Mouse (Mus musculus): ENCODE results near the gene Gm572. TPM values are rescaled to one million over a fixed set of nuclear protein-coding genes. Genes with fewer than 3 reads are reported as not detected.

Gene Gm572
- polyA plus RNA-seq, 1 experiment from 2014 or later = 0.19 TPM

DNA sequence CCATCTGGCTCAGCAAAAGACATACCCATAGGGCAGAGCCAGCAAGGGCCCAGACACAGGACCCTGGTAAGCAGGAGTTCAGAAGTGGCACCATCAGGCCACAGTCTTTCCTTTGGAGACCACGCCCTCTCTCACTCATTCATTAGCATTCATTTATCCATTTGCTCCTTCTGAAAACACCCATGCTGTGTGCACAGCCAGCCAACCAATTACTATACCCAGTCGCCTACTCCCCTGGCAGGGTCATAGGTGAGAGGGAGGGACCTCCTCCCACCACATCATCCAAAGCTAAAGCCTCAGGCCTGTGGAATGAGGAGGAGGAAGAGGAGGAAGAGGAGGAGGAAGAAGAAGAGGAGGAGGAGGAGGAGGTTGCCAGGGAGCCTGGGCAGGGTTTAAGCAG, 67.3 kb downstream of the Gm572 start:
- WGBS (ENCODE audit: insufficient replicate concordance) = 61% methylated on average over 2 of the region's 2 CpGs
- ATAC-seq (replicated peaks; ENCODE audit: insufficient number of reproducible peaks, low FRiP score, low TSS enrichment) = no peak
- H3K9me3 ChIP-seq (replicated peaks; ENCODE audit: control insufficient read depth, low read length) = no peaks in the 10 kb centered on the region
- peaks cover 35% of the 10 kb centered on the region for H3K27me3 ChIP-seq (ENCODE audit: control insufficient read depth, insufficient read depth, low read length)
- no peak overlapping the region for H3K9ac ChIP-seq (ENCODE audit: low read depth, low read length)
- H3K36me3 ChIP-seq (ENCODE audit: control insufficient read depth, insufficient read depth, low read length) = no peaks in the 10 kb centered on the region
- H3K27ac ChIP-seq (ENCODE audit: low read depth, low read length) = no peak overlapping the region
- no peak overlapping the region for H3K4me3 ChIP-seq (ENCODE audit: low read depth, low read length)
- H3K4me1 ChIP-seq (ENCODE audit: control insufficient read depth, insufficient read depth, low read length) = peaks cover 9% of the 10 kb centered on the region
- no peak overlapping the region for H3K4me2 ChIP-seq

DNA sequence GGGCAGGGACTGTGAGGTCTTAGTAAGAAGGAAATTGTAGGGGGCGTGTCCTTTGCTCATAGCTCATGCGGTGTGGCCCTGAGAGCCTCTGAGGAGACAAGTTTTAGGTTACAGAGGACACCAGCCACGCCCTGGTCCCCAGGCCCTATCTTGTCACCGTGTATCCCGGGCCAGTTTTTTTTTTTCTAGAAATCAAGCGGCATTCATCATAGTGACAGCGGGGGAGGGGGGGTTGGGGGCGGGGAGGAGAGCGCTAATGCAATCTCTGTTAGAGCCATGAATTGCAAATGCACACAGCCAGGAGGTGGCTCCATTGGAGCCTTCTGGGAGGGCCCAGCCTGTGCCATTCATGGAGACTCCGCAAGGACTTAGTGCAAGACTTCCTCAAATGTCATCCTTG, 68.2 kb downstream of the Gm572 start:
- Histone ChIP-seq H3K27me3 (ENCODE audit: control insufficient read depth, insufficient read depth, low read length) (peaks cover 34% of the 10 kb centered on the region), H3K4me2 (peak overlapping the region; percentile 4; the same call in 1 of the 2 replicates), H3K4me3 (ENCODE audit: low read depth, low read length) (no peak overlapping the region), H3K9me3 (replicated peaks; ENCODE audit: control insufficient read depth, low read length) (no peaks in the 10 kb centered on the region), H3K27ac (ENCODE audit: low read depth, low read length) (no peak overlapping the region), H3K4me1 (ENCODE audit: control insufficient read depth, insufficient read depth, low read length) (peaks cover 9% of the 10 kb centered on the region), H3K9ac (ENCODE audit: low read depth, low read length) (no peak overlapping the region), H3K36me3 (ENCODE audit: control insufficient read depth, insufficient read depth, low read length) (no peaks in the 10 kb centered on the region)
- ATAC-seq (replicated peaks; ENCODE audit: insufficient number of reproducible peaks, low FRiP score, low TSS enrichment) = no peak
- 12% methylated on average over 9 of the region's 10 CpGs for WGBS (ENCODE audit: insufficient replicate concordance)

DNA sequence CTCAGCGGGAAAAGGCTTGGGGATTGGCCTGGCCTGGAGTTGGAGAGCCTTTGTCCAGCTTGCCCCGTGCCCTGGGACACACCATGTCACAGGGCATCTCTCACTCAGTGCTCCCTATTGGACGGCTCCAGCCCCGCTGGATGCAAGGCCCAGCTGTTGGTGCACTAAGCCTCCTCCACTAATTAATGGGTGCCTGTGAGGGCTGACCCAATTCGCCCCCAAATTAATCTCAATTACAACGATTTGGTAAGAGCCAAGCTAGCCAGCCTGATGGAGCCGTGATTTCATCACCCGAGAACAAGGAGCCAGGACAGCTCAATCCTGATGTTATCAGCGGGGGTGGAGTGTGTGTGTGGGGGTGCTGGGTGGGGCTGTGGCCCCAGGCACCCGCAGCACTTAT, 69.5 kb downstream of the Gm572 start:
- Histone ChIP-seq H3K9ac (ENCODE audit: low read depth, low read length) (no peak overlapping the region), H3K9me3 (replicated peaks; ENCODE audit: control insufficient read depth, low read length) (no peaks in the 10 kb centered on the region), H3K4me1 (ENCODE audit: control insufficient read depth, insufficient read depth, low read length) (peaks cover 9% of the 10 kb centered on the region), H3K36me3 (ENCODE audit: control insufficient read depth, insufficient read depth, low read length) (no peaks in the 10 kb centered on the region), H3K4me3 (ENCODE audit: low read depth, low read length) (no peak overlapping the region), H3K4me2 (no peak overlapping the region), H3K27me3 (ENCODE audit: control insufficient read depth, insufficient read depth, low read length) (peaks cover 31% of the 10 kb centered on the region), H3K27ac (ENCODE audit: low read depth, low read length) (no peak overlapping the region)
- WGBS (ENCODE audit: insufficient replicate concordance) = 43% methylated on average over 10 of the region's 10 CpGs
- no peak for ATAC-seq (replicated peaks; ENCODE audit: insufficient number of reproducible peaks, low FRiP score, low TSS enrichment)

DNA sequence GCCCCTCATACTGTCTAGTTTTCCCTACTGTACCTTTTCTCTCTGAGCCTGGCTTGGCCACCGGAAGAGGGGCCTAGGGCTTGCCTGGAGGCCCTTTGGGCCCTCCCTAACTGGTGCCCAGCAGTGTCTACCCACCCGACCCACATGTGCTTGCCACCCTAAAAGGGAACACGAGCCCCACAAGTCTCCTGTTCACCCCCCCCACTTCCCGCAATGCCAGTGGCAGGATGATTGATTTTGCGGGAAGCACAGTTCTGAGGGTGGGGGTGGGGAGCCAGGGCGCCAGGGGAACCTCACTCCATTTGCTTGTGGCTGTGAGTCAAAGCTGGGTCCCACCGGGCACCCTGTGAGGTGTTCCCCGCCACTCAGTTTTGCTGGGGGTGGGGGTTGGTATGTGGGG, 70.9 kb downstream of the Gm572 start:
- H3K4me1 ChIP-seq (ENCODE audit: control insufficient read depth, insufficient read depth, low read length) = peaks cover 7% of the 10 kb centered on the region
- no peak overlapping the region for H3K27ac ChIP-seq (ENCODE audit: low read depth, low read length)
- no peak overlapping the region for H3K9ac ChIP-seq (ENCODE audit: low read depth, low read length)
- peaks cover 31% of the 10 kb centered on the region for H3K27me3 ChIP-seq (ENCODE audit: control insufficient read depth, insufficient read depth, low read length)
- no peak for ATAC-seq (replicated peaks; ENCODE audit: insufficient number of reproducible peaks, low FRiP score, low TSS enrichment)
- no peaks in the 10 kb centered on the region for H3K9me3 ChIP-seq (replicated peaks; ENCODE audit: control insufficient read depth, low read length)
- no peak overlapping the region for H3K4me2 ChIP-seq
- no peak overlapping the region for H3K4me3 ChIP-seq (ENCODE audit: low read depth, low read length)
- no peaks in the 10 kb centered on the region for H3K36me3 ChIP-seq (ENCODE audit: control insufficient read depth, insufficient read depth, low read length)
- 63% methylated on average over 8 of the region's 8 CpGs for WGBS (ENCODE audit: insufficient replicate concordance)

DNA sequence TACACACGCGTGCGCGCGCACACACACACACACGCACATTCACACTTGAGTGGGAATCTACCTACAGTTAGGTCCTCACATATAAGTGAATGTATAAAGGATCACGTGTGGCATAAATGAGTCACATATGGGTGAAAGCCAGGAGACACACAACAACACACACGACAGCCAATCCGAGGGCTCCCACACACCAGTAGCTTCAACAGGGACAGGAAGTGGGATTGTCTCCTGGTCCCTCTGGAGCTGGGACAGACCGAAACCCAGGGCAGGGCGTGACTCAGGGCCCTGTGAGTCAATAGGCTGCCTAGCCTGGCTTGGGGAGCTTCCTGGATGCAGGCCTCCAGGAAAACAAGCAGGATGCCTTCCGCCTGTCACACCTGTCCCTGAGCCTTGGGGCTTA, 71.6 kb downstream of the Gm572 start:
- Histone ChIP-seq H3K27me3 (ENCODE audit: control insufficient read depth, insufficient read depth, low read length) (peaks cover 31% of the 10 kb centered on the region), H3K4me1 (ENCODE audit: control insufficient read depth, insufficient read depth, low read length) (peaks cover 6% of the 10 kb centered on the region), H3K27ac (ENCODE audit: low read depth, low read length) (no peak overlapping the region), H3K4me3 (ENCODE audit: low read depth, low read length) (no peak overlapping the region), H3K9ac (ENCODE audit: low read depth, low read length) (no peak overlapping the region), H3K4me2 (no peak overlapping the region), H3K9me3 (replicated peaks; ENCODE audit: control insufficient read depth, low read length) (no peaks in the 10 kb centered on the region), H3K36me3 (ENCODE audit: control insufficient read depth, insufficient read depth, low read length) (no peaks in the 10 kb centered on the region)
- ATAC-seq (replicated peaks; ENCODE audit: insufficient number of reproducible peaks, low FRiP score, low TSS enrichment) = no peak
- 80% methylated on average over 12 of the region's 12 CpGs for WGBS (ENCODE audit: insufficient replicate concordance)

DNA sequence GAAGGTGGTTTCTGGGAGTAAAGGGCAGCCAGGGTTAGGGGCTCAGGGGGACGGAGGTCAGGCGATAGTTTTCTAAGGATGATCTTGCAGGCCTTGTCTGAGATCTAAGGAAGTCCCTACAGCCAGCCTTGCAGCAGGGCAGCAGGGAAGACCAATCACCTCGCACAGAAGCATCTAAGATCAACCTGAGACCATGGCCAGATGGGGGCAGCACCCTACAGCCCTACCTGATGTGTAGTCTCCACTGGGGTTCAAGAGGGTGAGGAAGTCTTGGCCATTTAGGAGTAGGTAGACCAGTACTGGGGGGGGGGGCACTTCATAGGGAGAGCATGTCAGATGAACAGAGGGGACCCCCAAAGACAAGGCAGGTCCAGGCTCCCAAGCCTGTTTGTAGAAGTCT, 72.3 kb downstream of the Gm572 start:
- ATAC-seq (replicated peaks; ENCODE audit: insufficient number of reproducible peaks, low FRiP score, low TSS enrichment) = no peak
- no peak overlapping the region for H3K9ac ChIP-seq (ENCODE audit: low read depth, low read length)
- H3K4me1 ChIP-seq (ENCODE audit: control insufficient read depth, insufficient read depth, low read length) = peaks cover 6% of the 10 kb centered on the region
- H3K27me3 ChIP-seq (ENCODE audit: control insufficient read depth, insufficient read depth, low read length) = peaks cover 24% of the 10 kb centered on the region
- H3K36me3 ChIP-seq (ENCODE audit: control insufficient read depth, insufficient read depth, low read length) = no peaks in the 10 kb centered on the region
- H3K4me3 ChIP-seq (ENCODE audit: low read depth, low read length) = no peak overlapping the region
- 32% methylated on average over 3 of the region's 3 CpGs for WGBS (ENCODE audit: insufficient replicate concordance)
- no peak overlapping the region for H3K27ac ChIP-seq (ENCODE audit: low read depth, low read length)
- H3K9me3 ChIP-seq (replicated peaks; ENCODE audit: control insufficient read depth, low read length) = no peaks in the 10 kb centered on the region
- H3K4me2 ChIP-seq = no peak overlapping the region

Other genes with a start within 250 kb of the Gm572 start
- 14.7 and 16.2 TPM in 2 replicates for gene Ubiad1, start 198.5 kb upstream of the Gm572 start, polyA plus RNA-seq (2014; fragmentation: Nextera tagmentation; extraction: Ambion mirVana)
- 18.9 and 23.6 TPM in 2 replicates for gene Mtor, start 194.7 kb upstream of the Gm572 start, polyA plus RNA-seq (2014; fragmentation: Nextera tagmentation; extraction: Ambion mirVana)
- gene Angptl7, start 142.9 kb upstream of the Gm572 start, polyA plus RNA-seq (2014; fragmentation: Nextera tagmentation; extraction: Ambion mirVana) = 2.9 TPM in 2 replicates
- gene Exosc10, start 84.9 kb upstream of the Gm572 start, polyA plus RNA-seq (2014; fragmentation: Nextera tagmentation; extraction: Ambion mirVana) = 75.0 and 79.4 TPM in 2 replicates
- gene Srm, start 51.8 kb upstream of the Gm572 start, polyA plus RNA-seq (2014; fragmentation: Nextera tagmentation; extraction: Ambion mirVana) = 129 and 155 TPM in 2 replicates
- gene Masp2, start 40.8 kb upstream of the Gm572 start, polyA plus RNA-seq (2014; fragmentation: Nextera tagmentation; extraction: Ambion mirVana) = 0.37 TPM in 1 of 2 replicates, not detected in the other
- 118 and 135 TPM in 2 replicates for gene Tardbp, start 16.3 kb upstream of the Gm572 start, polyA plus RNA-seq (2014; fragmentation: Nextera tagmentation; extraction: Ambion mirVana)
- 15.1 and 19.9 TPM in 2 replicates for gene Casz1, start 161.1 kb downstream of the Gm572 start, polyA plus RNA-seq (2014; fragmentation: Nextera tagmentation; extraction: Ambion mirVana)